Mouse (Mus musculus) intestine, embryonic 15.5 days (tissue): Measurements from ENCODE around the gene Timmdc1. TPM values are rescaled to one million over a fixed set of nuclear protein-coding genes. Genes with fewer than 3 reads are reported as not detected.

Source experiments
- ATAC-seq: fragments of 200-750 bp; cut with Nextera tagmentation; 2 replicates; pipeline ENCODE4 v1.8.0; 2017; ENCODE audit warnings: moderate TSS enrichment, moderate library complexity
- H3K27ac ChIP-seq: fragments of 300-500 bp; sonication (generic); 2 replicates; pipeline ENCODE4 v1.5.1; 2015; ENCODE audit warnings: mild to moderate bottlenecking, inconsistent platforms
- H3K27me3 ChIP-seq: fragments of 300-500 bp; sonication (generic); replicated peaks from 2 replicates; pipeline ENCODE4 v1.6.1; 2015; ENCODE audit warnings: inconsistent platforms
- H3K36me3 ChIP-seq: fragments of 300-500 bp; sonication (generic); 2 replicates; pipeline ENCODE4 v1.6.1; 2015; ENCODE audit warnings: inconsistent platforms
- H3K4me1 ChIP-seq: fragments of 300-500 bp; sonication (generic); replicated peaks from 2 replicates; pipeline ENCODE4 v1.6.1; 2015; ENCODE audit warnings: inconsistent platforms
- H3K4me2 ChIP-seq: fragments of 300-500 bp; sonication (generic); replicated peaks from 2 replicates; pipeline ENCODE4 v1.6.1; 2015; ENCODE audit warnings: mild to moderate bottlenecking, inconsistent platforms
- H3K4me3 ChIP-seq: fragments of 300-500 bp; sonication (generic); replicated peaks from 2 replicates; pipeline ENCODE4 v1.5.1; 2015; ENCODE audit warnings: inconsistent platforms
- H3K9ac ChIP-seq: fragments of 300-500 bp; sonication (generic); 2 replicates; pipeline ENCODE4 v1.6.1; 2015; ENCODE audit warnings: inconsistent platforms
- H3K9me3 ChIP-seq: fragments of 300-500 bp; sonication (generic); 2 replicates; pipeline ENCODE4 v1.6.1; 2016; ENCODE audit warnings: inconsistent platforms
- WGBS: fragments of 180-500 bp; shearing (Covaris S2); methylation state at CpG from one replicate; pipeline ENCODE4 v1.1.7; 2015; 5-methylcytosine and 5-hydroxymethylcytosine counted together
- polyA plus RNA-seq: library from polyadenylated mRNA; unstranded; fragments of >200 nt; fragmentation: Nextera tagmentation; extraction: Ambion mirVana; gene quantifications from 2 replicates; pipeline ENCODE4 v1.2.1, GENCODE M21; 2015

Gene Timmdc1
- 25.6 and 26.6 TPM in 2 replicates for polyA plus RNA-seq

DNA sequence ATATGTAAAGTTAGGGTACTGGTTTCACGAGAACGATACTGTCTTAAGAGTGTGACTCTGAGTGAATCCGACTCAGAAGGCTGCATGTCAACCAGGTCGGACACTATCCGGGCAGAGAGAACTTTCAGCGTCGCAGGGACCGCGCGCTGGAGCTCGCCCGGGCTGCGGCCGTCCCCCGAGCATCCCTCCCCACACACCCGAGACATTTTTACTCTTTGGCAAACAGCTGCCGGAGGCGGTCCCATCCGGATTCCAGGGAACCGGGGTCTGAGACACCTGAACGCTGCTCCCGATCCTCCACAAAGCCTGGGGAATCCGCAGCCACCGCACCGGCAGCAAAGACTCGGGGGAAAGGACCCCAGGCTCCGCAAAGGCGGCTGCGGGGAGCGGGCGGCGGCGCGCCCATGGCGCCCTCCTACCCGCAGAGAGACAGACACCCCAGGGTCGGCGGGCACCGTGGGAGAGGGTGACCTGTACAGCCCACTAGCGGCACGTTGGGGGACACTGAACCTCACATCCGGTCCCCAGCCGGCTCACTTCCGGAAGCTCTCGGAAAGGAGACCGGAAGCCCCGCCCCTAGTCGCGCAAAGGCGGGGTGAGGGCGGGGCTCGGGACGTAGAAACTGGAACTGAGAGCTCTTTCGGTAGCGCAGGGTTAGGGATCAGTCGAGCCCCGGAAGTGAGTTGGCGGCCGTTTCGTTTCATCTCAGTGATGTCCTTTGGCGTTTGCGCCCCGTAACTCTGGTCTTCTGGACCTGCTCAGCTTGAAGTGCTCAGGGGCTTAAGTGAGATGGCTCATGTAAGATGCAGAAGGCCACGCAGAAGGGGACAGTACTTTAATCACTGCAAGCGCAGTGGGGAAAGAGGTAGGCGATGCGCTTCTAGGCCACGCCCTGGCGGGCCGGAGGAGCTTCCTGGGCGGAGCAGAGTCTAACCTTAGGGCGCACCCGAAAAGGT, at the start of gene Timmdc1:
Gene Timmdc1 (minus strand): TSS at position 535 of the 956 bp plus-strand sequence.
- H3K9me3 ChIP-seq, result no peaks in the 10 kb centered on the region
- H3K9ac ChIP-seq, result peak within 1 kb of the TSS; percentile 86
- peak within 1 kb of the TSS; percentile 53 for H3K4me2 ChIP-seq
- H3K36me3 ChIP-seq, result no peaks in the 10 kb centered on the region; the same call in 1 of the 2 replicates
- H3K4me3 ChIP-seq, result peak within 1 kb of the TSS; percentile 93
- peak; percentile 98 for ATAC-seq
- peaks cover 8% of the 10 kb centered on the region; the same call in 1 of the 2 replicates for H3K4me1 ChIP-seq
- peak within 1 kb of the TSS; percentile 98 for H3K27ac ChIP-seq
- under 1% methylated on average over 73 of the region's 73 CpGs for WGBS
- H3K27me3 ChIP-seq, result no peaks in the 10 kb centered on the region

DNA sequence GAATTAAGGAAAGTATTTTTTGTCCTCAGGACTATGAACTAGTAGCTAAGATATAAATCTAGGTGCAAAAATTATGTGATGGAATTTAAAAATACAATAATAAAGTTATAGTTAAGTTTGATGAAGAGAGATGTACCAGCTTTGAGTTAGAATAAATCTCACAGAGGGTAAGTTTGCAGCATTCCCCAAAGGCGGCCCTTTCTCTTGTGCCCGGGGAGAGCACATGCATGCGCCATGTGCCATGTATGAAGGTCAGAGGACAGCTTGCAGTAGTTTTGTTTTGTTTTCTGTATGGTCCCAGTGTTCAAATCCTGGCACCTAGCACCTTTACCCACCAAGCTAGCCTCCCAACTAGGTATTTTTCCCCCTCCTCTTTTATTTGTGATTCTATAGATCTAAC, 49.0 kb upstream of the Timmdc1 start:
- Histone ChIP-seq H3K27me3 (no peaks in the 10 kb centered on the region), H3K4me1 (no peaks in the 10 kb centered on the region), H3K27ac (no peak overlapping the region), H3K4me3 (no peak overlapping the region), H3K4me2 (no peak overlapping the region), H3K9me3 (no peaks in the 10 kb centered on the region), H3K9ac (no peak overlapping the region), H3K36me3 (peaks cover 25% of the 10 kb centered on the region; the same call in 1 of the 2 replicates)
- no peak for ATAC-seq
- WGBS, result 94% methylated on average over 3 of the region's 3 CpGs

DNA sequence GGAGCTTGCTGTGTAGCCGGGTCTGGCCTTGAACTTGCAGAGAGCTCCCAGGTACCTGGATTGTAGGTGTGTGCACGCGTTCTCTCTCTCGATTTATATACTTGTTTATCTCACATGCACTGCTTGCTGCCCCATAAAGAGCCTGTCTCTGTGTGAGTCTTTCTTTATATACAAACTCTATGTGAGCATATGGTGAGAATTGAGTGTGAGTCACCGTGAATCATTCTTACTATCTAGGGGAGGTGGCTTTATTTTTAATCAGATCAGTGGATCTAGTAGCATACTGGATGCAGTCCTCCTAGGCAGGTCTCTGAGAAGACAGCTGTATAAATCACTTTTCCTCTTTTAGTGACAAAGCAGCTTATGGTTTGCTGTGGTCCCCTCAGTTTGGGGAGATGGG, 45.7 kb upstream of the Timmdc1 start:
- 95% methylated on average over 5 of the region's 5 CpGs for WGBS
- Histone ChIP-seq H3K36me3 (peaks cover 27% of the 10 kb centered on the region; the same call in 1 of the 2 replicates), H3K9ac (no peak overlapping the region), H3K4me2 (no peak overlapping the region), H3K4me1 (0 out of 2 replicates have a peak, but pooled peaks cover 5% of the 10 kb centered on the region), H3K27me3 (no peaks in the 10 kb centered on the region), H3K4me3 (no peak overlapping the region), H3K9me3 (no peaks in the 10 kb centered on the region), H3K27ac (no peak overlapping the region)
- ATAC-seq, result no peak

DNA sequence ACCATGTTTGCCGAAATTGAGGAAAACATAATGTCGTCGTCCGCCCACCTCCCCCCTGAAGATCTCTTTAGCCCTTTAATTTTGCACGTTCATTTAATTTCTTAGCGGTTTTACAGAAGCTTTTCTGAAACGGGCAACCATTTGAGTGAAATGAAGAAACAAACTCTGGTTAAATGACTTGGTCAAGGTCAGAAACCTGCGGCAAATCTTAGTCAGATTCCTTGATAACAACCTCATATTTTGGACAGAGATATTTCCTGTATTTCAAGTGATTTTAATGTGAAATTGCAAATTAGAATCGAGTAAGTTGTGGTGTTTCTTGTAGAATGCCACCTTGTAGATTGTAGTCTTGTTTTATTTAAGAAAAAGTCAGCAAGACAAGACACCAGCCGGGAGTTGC, 41.1 kb upstream of the Timmdc1 start:
- H3K9ac ChIP-seq, result peak overlapping the region; percentile 76
- no peaks in the 10 kb centered on the region for H3K9me3 ChIP-seq
- no peak overlapping the region for H3K27ac ChIP-seq
- H3K27me3 ChIP-seq, result no peaks in the 10 kb centered on the region
- peak overlapping the region; percentile 87 for H3K4me3 ChIP-seq
- H3K36me3 ChIP-seq, result 0 out of 2 replicates have a peak, but pooled peaks cover 15% of the 10 kb centered on the region
- H3K4me1 ChIP-seq, result 0 out of 2 replicates have a peak, but pooled peaks cover 5% of the 10 kb centered on the region
- ATAC-seq, result no peak
- WGBS, result 31% methylated on average over 10 of the region's 10 CpGs
- H3K4me2 ChIP-seq, result peak overlapping the region; percentile 55

- peak; percentile 82; the same call in 1 of the 2 replicates for ATAC-seq
- Histone ChIP-seq H3K4me2 (peak overlapping the region; percentile 55), H3K4me1 (0 out of 2 replicates have a peak, but pooled peaks cover 5% of the 10 kb centered on the region), H3K27ac (peak overlapping the region; percentile 76), H3K9me3 (no peaks in the 10 kb centered on the region), H3K9ac (peak overlapping the region; percentile 76), H3K4me3 (peak overlapping the region; percentile 87), H3K36me3 (0 out of 2 replicates have a peak, but pooled peaks cover 9% of the 10 kb centered on the region), H3K27me3 (no peaks in the 10 kb centered on the region)
- WGBS, result under 1% methylated on average over 25 of the region's 25 CpGs
These were observed 40.5 kb upstream of the Timmdc1 start for GRCm38 (mm10) chr16:38562968-38563327.

- peak overlapping the region; percentile 76 for H3K27ac ChIP-seq
- 0 out of 2 replicates have a peak, but pooled peaks cover 9% of the 10 kb centered on the region for H3K36me3 ChIP-seq
- 0 out of 2 replicates have a peak, but pooled peaks cover 5% of the 10 kb centered on the region for H3K4me1 ChIP-seq
- peak overlapping the region; percentile 87 for H3K4me3 ChIP-seq
- H3K9me3 ChIP-seq, result no peaks in the 10 kb centered on the region
- WGBS, result 7% methylated on average over 37 of the region's 37 CpGs
- ATAC-seq, result peak; percentile 98
- peak overlapping the region; percentile 76 for H3K9ac ChIP-seq
- peak overlapping the region; percentile 55 for H3K4me2 ChIP-seq
- H3K27me3 ChIP-seq, result no peaks in the 10 kb centered on the region
These were observed 39.9 kb upstream of the Timmdc1 start for GRCm38 (mm10) chr16:38562131-38562967.

DNA sequence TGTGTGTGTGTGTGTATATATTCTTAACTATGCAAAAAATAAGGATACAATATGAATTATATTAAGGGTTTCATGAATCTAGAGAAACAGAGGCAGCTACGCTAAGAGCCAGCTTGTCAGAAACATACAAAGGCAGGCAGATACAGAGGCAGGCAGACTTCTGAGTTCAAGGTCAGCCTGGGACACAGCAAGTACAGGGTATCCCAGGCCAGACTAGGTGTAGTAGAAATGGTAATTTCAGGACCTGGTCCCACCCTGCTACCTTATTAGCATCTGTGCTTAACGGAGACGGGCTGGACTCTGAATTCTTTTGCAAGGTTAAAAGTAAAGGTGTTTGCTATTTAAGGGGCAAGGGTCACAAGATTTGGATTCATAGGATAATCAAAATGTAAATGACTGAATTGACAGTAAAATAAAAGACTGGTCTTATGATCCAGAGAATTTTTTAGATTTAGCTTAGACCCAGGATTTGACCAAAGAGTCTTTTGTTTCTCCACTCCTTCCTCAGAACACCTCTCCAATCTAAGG, 35.8 kb upstream of the Timmdc1 start, which contains the start of gene Tmem39a:
Gene Tmem39a (plus strand): TSS at position 478 of the 528 bp plus-strand sequence.
- Histone ChIP-seq H3K27me3 (peaks cover 5% of the 10 kb centered on the region; the same call in 1 of the 2 replicates), H3K4me3 (no peak within 1 kb of the TSS), H3K9me3 (no peaks in the 10 kb centered on the region), H3K4me2 (no peak within 1 kb of the TSS), H3K9ac (no peak within 1 kb of the TSS), H3K4me1 (no peaks in the 10 kb centered on the region), H3K36me3 (no peaks in the 10 kb centered on the region), H3K27ac (no peak within 1 kb of the TSS)
- no peak for ATAC-seq
- WGBS, result 83% methylated on average over 3 of the region's 3 CpGs

- H3K27ac ChIP-seq, result no peak overlapping the region
- 84% methylated on average over 3 of the region's 3 CpGs for WGBS
- H3K4me2 ChIP-seq, result no peak overlapping the region
- H3K27me3 ChIP-seq, result peaks cover 9% of the 10 kb centered on the region; the same call in 1 of the 2 replicates
- no peak overlapping the region for H3K9ac ChIP-seq
- H3K4me1 ChIP-seq, result no peaks in the 10 kb centered on the region
- no peaks in the 10 kb centered on the region for H3K36me3 ChIP-seq
- H3K9me3 ChIP-seq, result no peaks in the 10 kb centered on the region
- H3K4me3 ChIP-seq, result no peak overlapping the region
- no peak for ATAC-seq
These were observed 33.5 kb upstream of the Timmdc1 start for GRCm38 (mm10) chr16:38555988-38556387.

DNA sequence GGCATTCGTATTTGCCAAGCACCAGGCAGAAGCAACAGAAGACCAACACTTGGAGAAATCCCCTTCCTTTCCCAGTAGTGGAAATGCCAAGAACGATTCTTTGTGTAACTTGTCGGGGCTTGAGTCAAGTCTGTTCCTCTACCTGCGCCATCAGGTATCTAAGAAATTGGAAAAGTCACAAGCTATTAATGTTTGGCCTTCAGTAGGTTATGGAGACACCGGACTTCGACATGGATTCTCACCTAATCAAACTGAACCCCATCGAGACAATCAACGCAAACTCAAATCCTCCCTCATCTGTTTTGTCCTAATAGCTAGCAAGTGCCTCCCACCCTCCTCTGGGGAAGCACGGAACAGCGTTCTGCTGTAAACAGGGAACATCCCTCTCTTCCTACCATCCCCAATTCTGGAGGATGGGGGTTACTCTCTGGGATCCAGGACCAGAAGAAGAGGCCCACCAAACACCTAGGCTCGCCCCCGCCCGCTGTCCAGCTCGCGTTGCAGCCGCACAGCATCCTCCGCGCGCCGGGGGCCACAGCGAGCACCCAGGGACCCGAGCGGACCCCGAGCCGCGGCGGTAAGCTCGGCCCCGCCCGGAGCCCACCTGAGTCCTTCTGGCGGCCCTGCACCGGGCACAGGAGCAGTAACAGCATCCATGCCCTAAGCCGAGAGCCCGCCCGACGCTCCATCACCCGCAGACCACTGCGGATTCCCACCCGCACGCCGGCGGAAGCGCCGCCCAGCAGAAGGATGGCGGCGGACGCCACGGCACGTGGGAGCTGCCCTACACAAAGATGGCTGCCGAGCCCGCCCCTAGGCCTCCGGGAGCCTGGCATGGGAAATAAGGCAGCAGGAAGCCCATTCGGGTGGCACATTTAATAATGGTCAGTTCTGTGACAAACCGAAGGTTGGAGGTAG, 27.3 kb upstream of the Timmdc1 start, which contains the start of gene Poglut1:
Gene Poglut1 (minus strand): TSS at position 780 of the 918 bp plus-strand sequence.
- H3K27ac ChIP-seq, result no peak within 1 kb of the TSS

DNA sequence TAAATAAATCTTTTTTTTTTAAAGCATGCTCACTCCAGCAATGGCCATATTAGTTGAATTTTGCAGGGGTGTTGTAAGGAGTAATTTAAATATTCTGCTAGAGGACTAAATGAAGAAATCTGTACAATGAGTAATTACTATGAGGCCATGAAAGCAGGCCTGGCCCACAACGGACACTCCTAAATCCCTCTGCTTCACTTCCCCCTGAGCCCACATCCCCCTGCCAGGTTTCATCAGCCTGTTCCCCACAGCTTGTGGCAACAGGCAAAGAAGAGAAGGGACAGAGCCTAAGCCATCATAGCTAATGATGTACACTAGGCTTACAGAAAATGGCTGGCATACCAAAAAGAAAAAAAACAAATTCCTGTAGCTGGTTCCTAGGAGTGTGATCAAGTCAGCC, 25.5 kb upstream of the Timmdc1 start:
- Histone ChIP-seq H3K9ac (no peak overlapping the region), H3K4me2 (no peak overlapping the region), H3K27me3 (0 out of 2 replicates have a peak, but pooled peaks cover 3% of the 10 kb centered on the region), H3K9me3 (no peaks in the 10 kb centered on the region), H3K4me3 (no peak overlapping the region), H3K36me3 (peaks cover 7% of the 10 kb centered on the region), H3K4me1 (peaks cover 6% of the 10 kb centered on the region; the same call in 1 of the 2 replicates), H3K27ac (no peak overlapping the region)
- ATAC-seq, result no peak
- 85% methylated on average over 1 of the region's 1 CpGs for WGBS

More for the DNA sequence above, 27.3 kb upstream of the Timmdc1 start, which contains the start of gene Poglut1:
- peaks cover 7% of the 10 kb centered on the region for H3K36me3 ChIP-seq
- peaks cover 6% of the 10 kb centered on the region; the same call in 1 of the 2 replicates for H3K4me1 ChIP-seq
- peak within 1 kb of the TSS; percentile 82 for H3K4me3 ChIP-seq
- no peaks in the 10 kb centered on the region for H3K9me3 ChIP-seq
- H3K9ac ChIP-seq, result peak within 1 kb of the TSS; percentile 70
- H3K27me3 ChIP-seq, result peaks cover 6% of the 10 kb centered on the region; the same call in 1 of the 2 replicates
- ATAC-seq, result peak; percentile 95
- peak within 1 kb of the TSS; percentile 86 for H3K4me2 ChIP-seq
- WGBS, result 2% methylated on average over 54 of the region's 54 CpGs
